Mouse (Mus musculus): ENCODE measurements around the gene Lgals7.

DNA sequence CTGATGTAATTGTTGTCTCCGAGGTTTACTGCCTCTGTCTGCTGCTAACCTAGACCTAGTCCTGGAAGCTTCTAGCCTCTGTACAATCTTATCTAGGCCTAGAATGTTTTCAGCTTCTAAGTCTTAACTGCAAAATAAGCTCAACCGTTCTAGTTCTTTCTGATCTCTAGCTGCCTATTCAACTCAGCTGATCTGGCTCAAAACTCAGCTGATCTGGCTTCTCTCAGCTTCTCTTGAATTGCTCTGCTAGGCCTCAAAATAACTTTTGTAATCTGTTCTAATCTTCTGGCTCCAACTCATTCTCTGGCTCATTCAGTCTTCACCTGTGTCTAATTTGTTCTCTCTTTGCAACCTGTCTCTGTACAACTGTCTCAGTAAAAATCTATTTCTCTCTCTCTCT, 10.9 kb downstream of the Lgals7 start:
- TF ChIP-seq CTCF (IDR thresholded peaks at IDR 0.05; ENCODE audit: borderline replicate concordance, extremely low read depth, insufficient read depth, insufficient read length) (no peak), POLR2A (IDR thresholded peaks at IDR 0.05; ENCODE audit: borderline replicate concordance, extremely low read depth, insufficient read depth, insufficient read length, poor library complexity, severe bottlenecking) (no peak)
